Mouse (Mus musculus) adrenal gland, postnatal 25 days (tissue): ENCODE results near the gene Casp12. TPM values are rescaled to one million over a fixed set of nuclear protein-coding genes. Genes with fewer than 3 reads are reported as not detected.

ENCODE experiments used
- total RNA-seq: library from RNA; stranded (reverse); gene quantifications from 2 replicates; pipeline ENCODE4 v1.2.3, GENCODE M21; 2021

The Casp12 gene
- total RNA-seq, 1 experiment from 2014 or later: 40.9 TPM

Other genes starting within 250 kb of the Casp12 start
- gene Casp1, start 46.9 kb upstream of the Casp12 start, total RNA-seq: 1.3 and 1.5 TPM in 2 replicates
- gene Casp4, start 36.6 kb upstream of the Casp12 start, total RNA-seq: 4.9 and 5.5 TPM in 2 replicates